Mouse (Mus musculus): Measurements from ENCODE around the gene Klk1b9.
"Not testable (repeated sequence)": the region's sequence is repeated elsewhere in the genome, so short reads cannot be mapped to it uniquely, and the experiment has no call there.

Gene Klk1b9

GRCm38 (mm10) chr7:43975761-43976160, at the start of gene Klk1b9:
Klk1b9 (plus strand) TSS chr7:43976061.
- not testable (repeated sequence) for DNase-seq (ENCODE audit: low spot score in 2 of 2)

GRCm38 (mm10) chr7:43928521-43928920, 47.3 kb upstream of the Klk1b9 start:
- peak in 1 of 2 experiments; percentile 34 for DNase-seq (ENCODE audit: low spot score in 2 of 2)

DNA sequence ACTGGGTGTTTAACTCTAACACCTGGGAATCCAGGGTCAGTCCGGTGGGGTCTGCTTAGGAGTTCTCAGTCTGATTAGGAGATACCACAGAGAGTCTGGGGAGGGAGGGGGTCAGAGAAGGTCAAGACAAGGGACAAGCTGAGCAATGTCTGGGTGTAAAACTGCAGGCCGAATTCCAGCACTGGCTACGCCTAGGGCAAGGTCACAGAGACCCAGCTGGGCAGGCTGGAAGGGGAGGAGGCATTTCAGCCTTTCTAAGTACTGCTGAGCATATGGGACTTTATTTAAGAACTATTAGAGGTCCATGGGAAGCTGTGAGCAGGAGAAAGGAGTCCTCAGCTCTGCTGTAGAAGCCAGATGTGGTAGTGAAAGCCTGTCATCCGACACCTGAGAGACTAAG, 43.5 kb upstream of the Klk1b9 start:
- no peak for DNase-seq (ENCODE audit: low spot score in 2 of 2)

GRCm38 (mm10) chr7:43933440-43933839, 42.4 kb upstream of the Klk1b9 start, which contains the start of gene Klk15:
Klk15 (plus strand) TSS chr7:43933740.
- no peak for DNase-seq (ENCODE audit: low spot score in 2 of 2)

DNA sequence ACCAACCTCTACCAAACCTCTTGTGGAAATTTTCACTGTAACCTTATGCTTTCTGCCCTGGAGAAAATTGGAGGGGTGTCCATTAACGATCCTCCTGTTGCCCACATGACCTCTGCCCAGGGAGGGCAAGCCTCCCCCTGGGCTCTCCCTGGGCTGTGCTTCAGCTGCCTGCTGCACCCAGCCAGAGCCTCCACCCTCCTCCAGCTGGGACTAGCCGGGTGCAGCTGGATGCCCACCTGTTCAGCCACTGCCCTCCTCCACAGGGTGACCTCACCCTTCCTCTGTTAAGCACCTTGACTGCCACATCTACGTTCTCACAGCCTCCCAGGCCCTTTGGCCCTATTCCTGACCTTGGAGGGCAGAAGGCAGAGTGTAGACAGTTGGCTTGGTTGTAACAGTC, 41.1 kb upstream of the Klk1b9 start:
- no peak for DNase-seq (ENCODE audit: low spot score in 2 of 2)

- DNase-seq (ENCODE audit: low spot score in 2 of 2) = no peak
Observed at GRCm38 (mm10) chr7:43936551-43936950, 39.3 kb upstream of the Klk1b9 start.

DNA sequence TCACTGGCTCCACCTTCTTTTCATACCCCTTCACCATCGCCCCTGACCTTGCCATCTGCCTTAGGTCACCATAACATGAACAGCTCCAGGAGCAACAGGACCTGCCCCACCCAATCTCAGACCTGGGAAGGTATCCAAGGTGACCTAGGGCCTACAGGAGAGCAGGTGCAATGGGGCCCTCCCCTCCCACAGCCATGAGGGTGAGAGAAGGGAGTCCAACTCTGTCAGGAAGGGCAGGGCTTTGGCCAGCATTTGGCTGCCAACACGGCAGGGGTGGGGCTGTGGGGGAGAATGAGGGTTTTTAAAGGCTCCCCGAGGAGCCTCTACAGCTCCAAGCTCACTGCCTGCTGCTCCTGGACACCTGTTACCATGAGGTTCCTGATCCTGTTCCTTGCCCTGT, 33.6 kb upstream of the Klk1b9 start:
- not testable (repeated sequence) for DNase-seq (ENCODE audit: low spot score in 2 of 2)

GRCm38 (mm10) chr7:43944727-43945264, 31.1 kb upstream of the Klk1b9 start:
- DNase-seq (ENCODE audit: low spot score in 2 of 2) = no peak

DNA sequence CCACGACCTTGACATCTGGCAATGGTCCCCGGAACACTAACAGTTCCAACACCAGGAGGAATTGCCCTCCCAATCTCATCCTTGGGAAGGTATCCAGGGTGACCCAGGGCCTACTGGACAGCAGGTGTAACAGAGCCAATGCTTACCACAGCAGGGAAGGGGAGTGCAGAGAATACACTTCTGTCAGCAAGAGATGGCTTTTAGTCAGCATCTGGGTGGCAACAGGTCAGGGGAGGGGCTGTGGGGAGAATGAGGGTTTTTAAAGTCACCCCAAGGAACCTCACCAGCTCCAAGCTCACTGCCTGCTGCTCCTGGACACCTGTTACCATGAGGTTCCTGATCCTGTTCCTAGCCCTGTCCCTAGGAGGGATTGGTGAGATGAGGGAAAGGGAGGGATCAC, 25.5 kb upstream of the Klk1b9 start, which contains the start of gene Klk1b8:
Gene Klk1b8, plus strand, starts transcription at position 301 of the 400 bp plus-strand sequence.
- DNase-seq (ENCODE audit: low spot score in 2 of 2) = no peak

DNA sequence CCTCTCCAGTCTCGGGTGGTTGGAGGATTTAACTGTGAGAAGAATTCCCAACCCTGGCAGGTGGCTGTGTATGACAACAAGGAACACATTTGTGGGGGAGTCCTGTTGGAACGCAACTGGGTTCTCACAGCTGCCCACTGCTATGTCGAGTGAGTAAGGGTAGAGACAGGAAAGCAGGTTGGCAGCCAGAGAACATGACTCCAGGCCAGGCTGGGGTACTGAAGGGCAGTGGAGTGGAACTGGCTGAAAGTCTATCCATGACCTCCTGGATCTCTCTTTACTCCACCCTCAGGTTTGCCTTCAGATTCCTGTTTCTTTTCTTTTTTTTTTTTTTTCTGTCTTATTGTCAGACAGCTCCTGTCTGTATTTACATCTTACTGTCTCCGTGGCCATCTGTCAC, 23.2 kb upstream of the Klk1b9 start:
- no peak for DNase-seq (ENCODE audit: low spot score in 2 of 2)

GRCm38 (mm10) chr7:43966451-43966850, 9.4 kb upstream of the Klk1b9 start, which contains the start of gene Klk1b1:
Klk1b1 (plus strand) TSS chr7:43966751.
- no peak for DNase-seq (ENCODE audit: low spot score in 2 of 2)

DNA sequence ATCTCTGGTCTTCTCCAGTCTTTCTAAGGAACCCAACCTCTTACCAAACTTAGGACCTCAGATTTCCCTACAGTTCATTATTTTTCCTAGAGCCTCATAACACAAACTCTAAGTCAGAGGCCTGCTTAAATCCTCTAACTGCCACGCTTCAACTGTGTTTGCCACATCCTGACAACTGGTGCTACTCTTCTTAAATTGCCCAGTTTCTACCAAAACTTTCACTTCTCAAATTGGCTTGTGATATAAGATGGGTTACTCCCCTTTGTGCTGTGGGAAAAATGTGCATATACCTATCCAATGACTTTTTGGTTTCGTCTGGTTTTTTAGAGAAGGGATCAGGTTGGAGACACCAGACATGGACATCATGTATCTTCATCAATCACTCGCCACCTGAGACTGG, 8.8 kb upstream of the Klk1b9 start:
- DNase-seq (ENCODE audit: low spot score in 2 of 2) = no peak

- no peak for DNase-seq (ENCODE audit: low spot score in 2 of 2)
Observed at GRCm38 (mm10) chr7:43967612-43968011, 8.2 kb upstream of the Klk1b9 start.

GRCm38 (mm10) chr7:43985657-43986056, 9.8 kb downstream of the Klk1b9 start:
- no peak for DNase-seq (ENCODE audit: low spot score in 2 of 2)

- DNase-seq (ENCODE audit: low spot score in 2 of 2) = not testable (repeated sequence)
Observed at GRCm38 (mm10) chr7:43994821-43995220, 19.0 kb downstream of the Klk1b9 start.

DNA sequence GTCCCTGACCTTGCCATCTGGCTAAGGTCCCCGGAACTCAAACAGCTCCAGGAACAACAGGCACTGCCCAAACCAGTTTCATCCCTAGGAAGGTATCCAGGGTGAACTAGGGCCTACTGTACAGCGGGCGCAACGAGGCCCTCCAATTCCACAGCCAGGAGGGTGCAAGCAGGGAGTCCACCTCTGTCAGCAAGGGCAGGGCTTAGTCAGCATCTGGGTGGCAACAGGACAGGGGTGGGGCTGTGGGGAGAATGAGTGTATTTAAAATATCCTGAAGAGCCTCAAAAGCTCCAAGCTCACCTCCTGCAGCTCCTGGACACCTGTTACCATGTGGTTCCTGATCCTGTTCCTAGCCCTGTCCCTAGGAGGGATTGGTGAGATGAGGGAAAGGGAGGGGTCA, 19.7 kb downstream of the Klk1b9 start, which contains the start of gene Klk1b11:
Gene Klk1b11, plus strand, starts transcription at position 301 of the 400 bp plus-strand sequence.
- DNase-seq (ENCODE audit: low spot score in 2 of 2) = not testable (repeated sequence)

DNA sequence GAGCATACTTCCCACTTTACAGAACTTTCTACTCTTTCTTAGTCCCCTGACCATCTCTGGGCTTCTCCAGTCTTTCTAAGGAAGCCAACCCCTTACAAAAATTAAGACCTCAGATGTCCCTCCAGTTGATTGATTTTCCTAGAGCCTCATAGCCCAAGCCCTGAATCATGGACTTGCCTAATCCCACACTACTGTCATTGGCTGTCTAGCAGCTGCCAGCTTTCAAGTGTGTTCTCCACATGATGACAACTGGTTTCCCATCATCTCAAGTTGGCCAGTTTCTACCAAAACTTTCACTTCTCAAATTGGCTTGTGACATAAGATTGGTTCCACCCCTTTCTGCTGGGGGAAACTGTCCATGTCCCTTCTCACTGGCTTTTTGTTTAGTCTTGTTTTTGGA, 29.0 kb downstream of the Klk1b9 start:
- DNase-seq (ENCODE audit: low spot score in 2 of 2) = no peak

GRCm38 (mm10) chr7:44011868-44012267, 36.0 kb downstream of the Klk1b9 start, which contains the start of gene Klk1b26:
Klk1b26 (plus strand) TSS chr7:44012168.
- not testable (repeated sequence) for DNase-seq (ENCODE audit: low spot score in 2 of 2)

GRCm38 (mm10) chr7:44014666-44015065, 38.8 kb downstream of the Klk1b9 start:
- not testable (repeated sequence) for DNase-seq (ENCODE audit: low spot score in 2 of 2)

GRCm38 (mm10) chr7:44015071-44015470, 39.2 kb downstream of the Klk1b9 start:
- no peak for DNase-seq (ENCODE audit: low spot score in 2 of 2)
